Mouse (Mus musculus): ENCODE data around the gene Syngr2.
A peak's percentile ranks its signal among the peaks of the same experiment; 100 is the strongest.

The Syngr2 gene

DNA sequence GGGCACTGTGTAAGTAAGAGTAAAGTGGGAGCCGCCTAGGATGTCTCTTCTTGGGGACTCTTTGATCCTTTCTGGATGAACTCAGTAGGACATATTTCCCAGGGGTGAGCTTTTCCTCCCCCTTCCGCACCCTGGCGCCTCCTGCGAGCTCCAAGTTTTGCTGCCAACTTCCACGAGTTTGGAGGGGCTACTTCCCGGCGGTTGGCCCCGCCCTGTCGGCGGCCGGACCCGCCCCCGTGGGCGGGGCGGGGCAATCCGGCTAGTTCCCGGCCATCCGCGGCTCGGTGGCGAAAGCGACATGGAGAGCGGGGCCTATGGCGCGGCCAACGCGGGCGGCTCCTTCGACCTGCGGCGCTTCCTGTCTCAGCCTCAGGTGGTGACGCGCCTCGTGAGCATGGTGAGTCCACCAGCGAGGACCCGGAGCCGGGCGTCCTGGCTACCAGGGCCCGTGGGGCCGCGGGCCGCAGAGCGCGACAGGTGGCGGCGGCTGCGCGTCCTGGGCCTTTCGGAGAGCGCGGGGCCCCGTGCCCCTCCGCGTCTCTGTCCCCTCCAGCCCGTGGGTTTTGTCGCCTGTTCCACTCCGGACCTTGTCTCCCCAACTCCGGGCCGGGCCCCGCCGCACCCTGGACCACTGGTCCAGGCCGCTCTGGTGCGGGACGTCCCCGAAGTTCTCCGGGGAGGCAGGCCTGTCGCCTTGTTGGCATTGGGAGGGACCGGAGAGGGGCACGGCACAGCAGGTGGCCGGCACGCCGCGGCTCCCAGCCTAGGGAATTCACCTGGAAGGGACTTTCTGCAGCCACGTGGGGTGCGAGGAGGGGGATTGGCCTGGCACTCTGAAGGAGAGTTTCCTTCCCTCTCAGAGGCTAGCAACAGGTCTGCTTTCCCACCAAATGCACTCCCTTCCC lies at the start of gene Syngr2, which contains the start of gene Gm20708:
Syngr2 (plus strand) TSS at position 262 of the 905 bp plus-strand sequence.
Gm20708 (plus strand) TSS at position 262 of the 905 bp plus-strand sequence.
- DNase-seq (ENCODE audit: low spot score in 2 of 2): peak in 1 of 2 experiments; percentile 57

DNA sequence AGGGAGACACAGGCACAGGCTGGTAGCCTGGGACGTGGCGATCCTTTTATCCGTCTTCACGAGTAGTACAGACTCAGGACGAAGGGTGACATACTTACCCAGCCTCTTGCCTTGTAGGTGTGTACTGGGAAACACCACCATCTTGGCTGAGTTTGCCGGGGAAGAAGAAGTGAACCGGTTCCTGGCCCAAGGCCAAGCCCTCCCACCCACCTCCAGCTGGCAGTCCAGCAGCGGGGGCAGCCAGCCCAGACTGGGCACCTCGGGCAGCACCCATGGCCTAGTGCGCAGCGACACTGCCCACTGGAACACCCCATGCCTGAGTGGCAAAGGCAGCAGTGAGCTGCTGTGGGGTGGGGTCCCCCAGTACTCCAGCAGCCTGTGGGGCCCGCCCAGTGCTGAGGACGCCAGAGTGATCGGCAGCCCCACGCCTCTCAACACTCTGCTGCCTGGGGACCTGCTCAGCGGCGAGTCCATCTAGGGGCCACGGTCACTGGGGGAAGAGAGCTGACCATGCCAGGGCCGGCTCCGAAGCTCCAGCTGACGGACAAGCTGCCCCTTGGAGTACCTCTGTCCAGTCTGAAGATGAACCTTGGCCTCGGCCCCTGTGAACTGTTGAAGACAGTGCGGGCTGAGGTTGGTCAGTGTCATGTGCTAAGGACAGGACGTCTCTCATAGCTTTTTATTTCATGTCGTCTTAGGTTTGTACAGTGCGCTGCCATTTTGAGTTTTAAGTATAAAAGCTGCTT lies 48.9 kb upstream of the Syngr2 start:
- DNase-seq (ENCODE audit: low spot score in 2 of 2): peak in 1 of 2 experiments; percentile 18

DNA sequence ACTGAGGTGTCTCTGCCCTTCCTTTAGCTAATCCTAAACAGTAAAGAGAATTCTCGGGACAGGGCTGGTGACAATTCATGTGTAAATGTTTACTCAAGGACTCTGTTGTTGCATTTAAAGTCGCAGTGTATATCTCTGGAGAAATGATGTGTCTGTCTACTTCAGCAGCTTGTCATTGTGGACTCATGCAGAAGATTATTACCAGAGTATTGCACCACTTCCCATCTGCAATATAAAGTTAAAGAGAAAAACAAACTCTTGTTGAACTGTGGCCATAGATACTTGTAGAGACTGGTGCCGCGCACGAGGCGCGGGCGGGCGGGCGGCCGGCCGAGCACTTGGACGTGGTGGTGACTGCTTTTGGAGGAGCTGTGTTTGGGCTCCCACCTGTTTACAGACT lies 47.7 kb upstream of the Syngr2 start:
- no peak for DNase-seq (ENCODE audit: low spot score in 2 of 2)

DNA sequence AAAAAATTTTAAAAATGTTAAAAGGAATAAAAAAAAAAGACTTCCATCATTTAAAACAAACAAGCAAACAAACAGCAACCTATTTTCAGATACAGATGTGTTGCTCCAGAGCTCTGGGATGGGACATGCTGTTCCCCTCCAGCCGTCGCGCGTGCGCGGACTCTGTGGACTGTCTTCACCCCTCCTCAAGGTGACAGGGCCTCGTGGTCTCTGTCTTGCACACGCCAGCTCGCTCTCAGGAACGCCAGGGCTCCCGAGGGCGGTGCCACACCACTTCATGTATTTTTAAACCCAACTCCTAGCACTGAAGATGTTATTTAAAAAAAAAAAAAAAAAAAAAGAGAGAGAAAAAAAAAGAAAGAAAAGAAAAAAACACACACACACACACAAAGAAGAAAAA lies 47.2 kb upstream of the Syngr2 start:
- no peak for DNase-seq (ENCODE audit: low spot score in 2 of 2)

DNA sequence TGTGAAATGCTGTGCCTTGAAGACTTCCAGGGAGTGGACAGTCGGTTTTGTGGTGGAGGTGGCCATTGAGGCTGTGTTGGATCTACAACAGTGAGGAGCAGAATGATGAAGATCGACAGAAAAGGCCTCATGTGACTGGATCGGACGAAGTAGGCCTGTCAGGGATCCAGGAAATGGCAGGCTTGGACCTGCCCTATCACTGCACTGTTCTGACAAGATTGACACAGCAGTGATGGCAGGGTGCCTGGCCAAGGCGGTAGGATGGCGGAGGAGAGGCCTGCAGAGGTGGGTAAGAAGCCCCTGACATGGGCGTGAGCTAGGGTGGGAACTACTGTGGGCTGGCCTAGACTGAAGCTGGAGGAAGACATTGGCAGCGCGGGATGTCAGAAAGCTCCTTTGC lies 45.1 kb upstream of the Syngr2 start:
- DNase-seq (ENCODE audit: low spot score in 2 of 2): no peak

DNA sequence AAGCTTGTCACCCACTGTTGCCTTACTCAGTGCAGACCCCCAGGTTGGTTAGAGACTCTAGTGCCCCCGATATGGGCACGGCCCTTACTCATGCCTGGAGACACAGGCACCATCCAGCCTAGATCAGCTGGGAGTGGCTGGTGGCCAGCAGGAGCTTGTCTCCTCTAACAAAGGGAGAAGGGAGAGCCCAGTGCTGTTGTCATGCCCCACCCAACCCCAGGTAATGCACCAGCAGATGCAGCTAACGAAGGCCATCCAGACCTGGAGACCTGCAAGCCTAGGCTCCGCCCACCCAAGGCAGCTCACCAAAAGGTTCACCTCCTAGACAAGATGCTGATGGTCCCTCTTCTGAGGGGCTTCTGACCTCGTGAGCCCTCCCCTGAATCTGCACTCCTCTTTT lies 44.1 kb upstream of the Syngr2 start:
- DNase-seq (ENCODE audit: low spot score in 2 of 2): no peak

DNA sequence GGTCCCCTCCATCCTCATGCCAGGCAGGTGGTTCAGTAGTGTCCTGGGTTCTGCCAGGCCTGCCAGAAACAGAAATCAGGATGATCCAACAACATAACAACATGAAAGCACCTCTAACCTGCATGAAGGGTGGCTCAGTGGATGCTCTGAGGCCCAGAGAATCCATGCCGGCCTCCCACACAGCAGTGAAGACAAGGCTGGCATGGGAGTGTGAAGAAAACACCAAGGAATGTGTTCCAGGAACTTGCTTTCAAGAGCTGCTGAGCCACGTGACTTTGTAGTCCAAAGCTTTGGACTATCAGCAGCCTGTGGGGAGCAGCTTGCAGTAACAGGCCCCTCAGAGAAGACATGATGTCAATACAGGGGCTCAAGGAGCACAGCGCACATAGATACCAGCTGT lies 43.2 kb upstream of the Syngr2 start:
- no peak for DNase-seq (ENCODE audit: low spot score in 2 of 2)

DNA sequence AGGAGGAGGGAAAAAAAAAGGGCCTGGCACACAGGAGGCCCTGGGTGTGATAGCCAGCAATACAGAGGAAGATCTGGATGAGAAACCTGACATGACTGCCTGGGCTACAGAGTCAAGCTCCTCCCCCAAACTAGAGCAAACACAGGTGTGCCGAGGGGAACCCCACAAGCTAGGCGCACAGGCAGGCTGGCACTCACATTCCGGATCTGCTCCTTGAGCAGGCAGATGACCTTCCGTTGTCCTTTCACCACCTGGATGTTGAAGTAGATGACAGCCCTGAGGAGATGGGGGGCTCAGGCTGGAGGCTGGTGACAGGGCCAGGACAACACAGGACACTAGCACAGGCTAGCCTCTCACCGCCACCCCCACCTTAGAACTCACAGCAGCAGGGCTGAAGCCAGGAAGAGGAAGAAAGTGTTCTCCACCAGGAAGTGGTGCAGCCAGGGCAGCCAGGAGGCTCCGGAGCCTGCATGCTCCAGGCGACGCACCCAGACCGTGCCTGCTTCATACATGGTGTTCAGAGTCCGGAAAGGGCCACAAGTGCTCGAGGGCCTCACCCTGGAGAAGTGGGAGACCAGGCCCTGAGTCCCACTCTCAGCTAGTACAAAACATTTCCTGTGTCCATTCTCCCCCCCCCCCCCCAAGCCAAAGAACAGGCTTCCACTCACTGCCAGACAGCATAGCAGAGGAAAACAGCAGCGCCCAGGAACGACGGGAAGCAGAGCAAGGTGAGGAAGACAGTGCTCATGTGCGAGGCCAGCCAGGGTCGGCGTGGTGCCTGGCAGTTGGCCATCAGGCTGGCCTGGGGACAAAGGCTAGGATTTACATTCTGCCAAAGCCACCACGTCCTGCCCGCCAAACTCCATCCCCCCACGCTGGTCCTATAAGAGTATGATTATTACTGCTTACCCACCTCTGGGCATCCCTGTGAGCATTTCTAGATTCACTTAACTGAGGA lies 40.5 kb upstream of the Syngr2 start:
- peak in 1 of 2 experiments; percentile 69 for DNase-seq (ENCODE audit: low spot score in 2 of 2)

DNA sequence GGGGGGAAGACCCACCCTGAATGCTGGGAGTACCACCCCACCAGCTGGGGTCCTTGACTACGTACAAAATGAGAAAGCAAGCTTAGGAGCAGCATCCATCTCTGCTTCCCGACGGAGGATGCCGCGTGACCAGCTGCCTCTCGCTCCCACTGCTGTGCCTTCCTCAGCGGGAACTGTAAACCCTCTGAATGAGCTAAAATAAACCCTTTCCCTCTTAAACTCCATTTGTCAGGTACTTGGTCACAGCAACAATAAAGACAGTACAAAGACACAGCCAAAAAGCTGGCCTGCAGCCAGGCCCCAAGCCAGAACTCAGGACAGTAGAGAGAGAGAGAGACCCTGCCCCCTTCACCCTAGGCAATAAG lies 39.8 kb upstream of the Syngr2 start:
- DNase-seq (ENCODE audit: low spot score in 2 of 2): no peak

DNA sequence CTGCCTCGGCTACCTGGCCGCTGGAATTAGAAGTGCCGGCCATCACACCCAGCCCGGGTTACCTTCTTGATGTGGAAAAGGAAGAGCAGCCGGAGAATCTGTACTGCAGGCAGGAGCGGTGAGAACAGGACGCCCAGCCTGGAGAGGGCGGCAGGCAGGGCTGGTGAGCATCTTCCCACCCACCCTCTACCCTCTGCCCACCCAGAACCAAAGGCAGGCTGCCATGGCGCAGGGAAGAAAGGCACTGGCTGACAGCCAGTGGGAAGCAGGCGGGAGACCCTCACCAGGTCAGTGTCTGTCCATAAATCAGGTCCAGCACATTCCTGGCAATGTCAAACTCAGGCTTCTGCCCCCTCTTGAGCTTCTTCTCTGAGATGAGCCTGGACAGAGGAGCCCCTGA lies 39.1 kb upstream of the Syngr2 start:
- no peak for DNase-seq (ENCODE audit: low spot score in 2 of 2)

DNA sequence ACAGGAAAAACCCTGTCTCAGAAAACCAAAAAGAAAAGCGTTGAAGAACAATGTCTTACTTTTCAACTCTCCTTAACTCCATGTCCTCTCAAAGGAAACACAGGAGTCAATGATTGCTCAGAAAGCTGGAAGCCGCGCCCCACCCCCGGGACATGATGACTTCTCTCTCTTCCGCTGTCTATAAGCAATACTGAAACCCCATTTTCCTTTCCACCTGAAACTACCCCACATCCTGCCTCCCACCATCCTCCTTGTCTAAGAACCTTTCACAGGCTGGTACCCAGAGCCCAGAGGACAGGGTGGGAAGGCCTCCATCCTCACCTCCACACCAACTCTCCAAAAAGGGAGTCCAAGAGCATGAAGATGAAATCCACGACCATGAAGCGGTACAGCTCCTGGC lies 37.1 kb upstream of the Syngr2 start:
- DNase-seq (ENCODE audit: low spot score in 2 of 2): no peak

DNA sequence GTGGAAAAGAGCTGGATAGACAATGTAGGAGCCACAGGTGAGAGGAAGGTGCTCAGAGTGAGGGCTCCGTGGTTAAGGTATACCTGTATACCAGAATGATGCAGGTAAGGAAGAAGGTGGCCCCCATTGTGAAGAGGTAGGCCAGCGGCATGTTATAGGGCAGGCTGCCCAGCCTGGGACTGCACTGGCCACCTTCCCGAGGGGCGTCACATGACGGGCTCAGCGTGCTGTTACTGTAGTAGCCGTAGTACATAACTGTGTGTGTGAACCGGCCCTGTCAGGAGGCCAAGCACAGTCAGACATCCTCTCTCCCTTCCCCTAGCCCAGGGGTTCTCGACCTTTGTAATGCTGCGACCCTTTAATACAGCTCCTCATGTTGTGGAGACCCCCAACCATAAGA lies 34.5 kb upstream of the Syngr2 start:
- DNase-seq (ENCODE audit: low spot score in 2 of 2): no peak

DNA sequence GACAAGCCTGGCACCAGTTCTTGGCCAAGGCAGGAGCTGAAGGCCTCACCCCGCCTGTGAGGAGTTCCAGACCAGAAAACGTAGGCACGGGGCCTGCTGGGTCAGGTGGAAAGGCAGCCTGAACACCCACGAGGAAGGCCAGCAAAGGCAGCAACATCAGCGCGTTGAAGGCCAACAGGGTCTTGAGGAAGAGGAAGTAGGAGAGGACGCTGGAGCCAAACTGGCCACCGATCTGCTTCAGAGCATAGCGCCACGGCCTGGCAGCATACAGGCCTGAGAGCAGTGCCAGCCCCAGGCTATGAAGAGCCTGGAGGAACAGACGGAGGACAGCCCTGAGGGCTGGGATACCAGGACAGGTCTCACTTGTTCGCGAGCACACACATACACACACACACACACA lies 33.9 kb upstream of the Syngr2 start:
- no peak for DNase-seq (ENCODE audit: low spot score in 2 of 2)

DNA sequence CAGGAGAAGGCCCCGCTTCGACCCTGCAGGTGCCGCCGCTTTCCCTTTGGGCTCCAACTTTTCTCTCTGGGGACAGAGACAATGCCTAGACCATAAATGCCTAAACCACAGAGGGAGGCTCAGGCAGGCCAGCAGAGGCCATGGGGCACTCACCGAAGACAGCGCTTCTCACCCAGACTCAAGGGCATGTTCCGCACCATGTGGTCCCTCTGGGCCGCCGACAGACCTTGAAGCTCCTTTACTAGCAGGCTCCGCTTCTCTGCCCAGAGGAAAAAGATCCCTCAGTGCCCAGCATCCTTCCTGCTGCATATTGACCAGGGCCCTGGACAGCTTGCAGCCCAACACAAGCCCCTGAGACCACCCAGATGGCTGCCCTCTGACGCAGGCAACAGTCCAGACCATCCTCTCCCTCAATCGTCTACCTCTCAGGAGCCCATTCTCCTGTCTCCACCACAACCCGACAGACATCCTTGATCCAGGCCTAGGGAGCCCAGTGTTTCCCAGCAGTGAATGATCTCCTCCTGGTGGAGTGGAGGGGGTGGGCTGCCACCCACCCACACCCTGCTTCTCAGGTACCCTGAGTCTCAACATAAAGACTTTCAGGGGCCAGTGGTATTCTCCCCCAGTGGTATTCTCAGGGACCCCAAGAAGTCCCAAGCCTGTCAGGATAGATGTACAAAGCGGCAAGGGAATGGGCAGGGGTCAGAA lies 33.2 kb upstream of the Syngr2 start:
- DNase-seq (ENCODE audit: low spot score in 2 of 2): no peak

DNA sequence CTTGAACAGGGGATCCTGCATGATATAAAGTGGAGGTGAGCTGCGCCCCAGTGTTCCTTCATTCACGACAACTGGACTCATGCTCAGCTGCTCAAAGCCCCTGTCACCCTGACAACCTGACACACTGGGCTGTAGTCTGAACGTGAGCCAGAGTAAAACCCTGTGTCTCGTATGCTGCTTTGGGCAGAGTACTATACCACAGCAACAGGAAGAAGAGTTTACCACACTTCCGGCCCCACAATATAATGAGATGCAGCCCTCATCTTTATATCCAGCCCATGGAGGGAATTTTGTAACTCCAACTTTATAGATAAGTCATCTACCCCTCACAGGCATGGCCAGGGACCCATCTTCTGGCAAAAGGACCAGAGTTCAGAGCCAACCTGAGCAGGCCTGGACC lies 32.4 kb upstream of the Syngr2 start:
- DNase-seq (ENCODE audit: low spot score in 2 of 2): no peak

DNA sequence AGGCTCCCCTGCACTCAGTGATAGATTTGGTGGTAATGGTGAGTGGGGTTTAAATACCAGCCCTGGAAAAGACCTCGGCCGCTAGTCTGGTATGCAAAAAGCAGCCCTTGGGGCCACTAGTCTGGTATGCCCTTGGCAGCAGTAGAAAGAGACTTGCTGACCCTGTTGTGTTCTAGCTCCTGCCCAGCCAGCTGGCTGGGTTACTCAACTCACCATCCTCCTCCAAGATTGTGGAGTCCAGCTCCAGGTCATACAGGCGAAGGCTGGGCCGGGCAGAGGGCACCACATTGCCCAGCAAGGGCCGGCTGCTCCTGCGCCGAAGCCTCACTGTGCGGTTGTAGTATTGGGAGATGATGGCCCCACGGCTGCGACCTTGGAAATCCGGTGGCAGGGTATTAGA lies 31.4 kb upstream of the Syngr2 start:
- DNase-seq (ENCODE audit: low spot score in 2 of 2): no peak

DNA sequence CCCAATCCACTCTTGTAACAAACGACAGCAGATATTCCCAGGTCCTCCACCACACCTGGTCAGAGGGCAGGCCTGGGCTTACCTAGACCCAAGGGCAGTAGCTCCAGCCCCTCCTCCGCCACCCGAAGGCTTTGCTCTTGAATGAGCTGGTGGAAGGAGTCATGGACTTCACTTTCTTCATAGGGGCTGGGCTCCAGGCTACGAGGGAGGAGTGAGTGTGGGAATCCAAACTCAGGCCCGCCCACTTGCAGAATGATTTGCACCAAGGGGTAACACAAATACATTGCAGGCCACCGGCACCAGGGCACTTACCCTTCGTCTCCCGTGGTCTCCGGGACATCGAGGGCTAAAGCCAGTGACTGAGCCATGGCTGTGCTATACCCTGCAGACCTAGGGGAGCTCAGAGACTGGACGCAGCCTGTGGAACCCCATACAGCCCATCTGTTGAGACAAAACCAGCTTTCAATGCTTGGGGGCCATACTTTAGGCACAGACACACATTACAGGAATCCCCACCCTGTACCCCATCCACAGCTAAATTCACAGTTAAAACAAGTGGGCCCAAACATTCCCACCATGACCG lies 30.5 kb upstream of the Syngr2 start:
- no peak for DNase-seq (ENCODE audit: low spot score in 2 of 2)

DNA sequence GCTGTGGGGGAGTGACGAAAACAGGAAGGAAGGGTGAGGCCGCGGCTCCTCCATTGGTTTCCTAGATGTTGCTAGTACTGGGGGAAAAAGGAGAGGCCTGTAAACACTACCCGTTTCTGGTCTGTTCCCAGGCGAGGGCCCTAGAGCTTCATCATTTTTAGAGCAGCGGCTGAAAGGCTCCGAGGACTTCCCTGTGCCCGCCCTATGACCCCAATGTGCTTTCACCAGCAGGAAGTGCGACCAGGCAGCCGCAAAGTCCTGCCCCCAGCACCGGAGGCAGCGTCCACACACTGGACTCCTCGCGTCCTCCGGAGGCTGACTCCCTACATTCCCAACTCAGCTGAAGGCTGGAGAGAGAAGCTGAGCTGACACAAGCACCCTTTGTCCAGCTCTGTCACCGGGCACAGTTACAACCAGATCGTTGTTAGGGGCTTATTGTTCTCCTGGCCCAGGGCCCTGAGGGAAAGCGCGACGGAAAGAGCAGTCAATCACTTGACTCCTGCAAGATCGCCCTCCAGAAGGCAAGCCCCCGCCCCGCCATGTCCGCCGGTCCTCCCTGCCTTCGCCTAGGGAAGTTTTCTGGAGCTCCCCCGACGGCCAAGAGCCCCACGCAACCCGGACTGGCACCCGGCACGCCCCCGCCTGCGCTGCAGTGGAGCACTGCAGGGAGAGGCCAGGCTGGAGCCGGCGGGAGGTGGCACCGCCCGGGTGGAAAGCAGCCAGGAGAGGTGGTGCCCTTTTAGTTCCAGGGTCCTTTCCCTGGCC lies 29.9 kb upstream of the Syngr2 start:
- no peak for DNase-seq (ENCODE audit: low spot score in 2 of 2)

DNA sequence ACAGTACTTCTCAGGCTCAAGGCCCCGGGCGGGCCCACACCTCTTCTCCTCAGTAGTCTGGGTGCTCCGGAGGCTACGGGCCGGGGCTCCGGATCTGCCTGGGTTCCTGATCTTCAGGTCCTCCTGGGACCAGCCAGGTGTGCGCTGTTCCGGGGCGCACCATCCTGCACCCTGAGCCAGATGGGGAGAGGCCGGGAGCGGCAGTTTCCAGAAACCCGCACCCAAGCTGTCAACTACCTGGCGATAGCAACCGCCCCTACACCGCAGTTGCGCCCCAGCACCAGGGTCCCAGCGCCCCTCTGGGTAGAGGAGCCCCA lies 29.3 kb upstream of the Syngr2 start:
- DNase-seq (ENCODE audit: low spot score in 2 of 2): no peak

DNA sequence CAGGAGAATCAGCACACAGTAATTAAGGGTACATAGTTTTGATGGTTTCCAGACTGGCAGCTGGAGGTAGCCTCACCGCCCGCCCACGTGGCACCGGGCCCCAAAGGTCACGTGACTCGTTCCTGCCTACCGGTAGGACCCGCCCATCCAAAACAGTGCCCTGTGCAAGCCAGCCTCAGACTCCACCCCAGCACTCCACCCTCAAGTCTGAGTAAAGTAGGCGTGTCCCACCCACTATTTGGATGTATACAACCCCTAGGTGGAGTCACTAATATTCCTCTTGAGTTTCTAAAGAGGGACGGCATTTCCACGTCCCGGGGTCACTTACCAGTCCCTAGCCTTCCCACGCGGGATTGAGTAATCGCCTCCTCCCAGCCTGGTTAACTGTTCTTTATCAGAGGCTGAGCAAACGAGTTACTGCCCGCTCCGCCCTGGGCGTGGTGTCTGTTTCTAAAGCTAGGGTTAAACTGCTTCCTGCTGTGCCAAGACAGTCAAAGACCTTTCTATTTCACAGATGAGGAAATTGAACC lies 28.8 kb upstream of the Syngr2 start:
- DNase-seq (ENCODE audit: low spot score in 2 of 2): no peak

Measured in cerebellum, postnatal 4 days (tissue).